Mouse (Mus musculus): Measurements from ENCODE around the gene Tenm2. TPM values are rescaled to one million over a fixed set of nuclear protein-coding genes. Genes with fewer than 3 reads are reported as not detected.

The Tenm2 gene
- polyA plus RNA-seq (2012; rRNA removed; ENCODE audit: low replicate concordance), result 1.1 and 1.4 TPM in 2 replicates

DNA sequence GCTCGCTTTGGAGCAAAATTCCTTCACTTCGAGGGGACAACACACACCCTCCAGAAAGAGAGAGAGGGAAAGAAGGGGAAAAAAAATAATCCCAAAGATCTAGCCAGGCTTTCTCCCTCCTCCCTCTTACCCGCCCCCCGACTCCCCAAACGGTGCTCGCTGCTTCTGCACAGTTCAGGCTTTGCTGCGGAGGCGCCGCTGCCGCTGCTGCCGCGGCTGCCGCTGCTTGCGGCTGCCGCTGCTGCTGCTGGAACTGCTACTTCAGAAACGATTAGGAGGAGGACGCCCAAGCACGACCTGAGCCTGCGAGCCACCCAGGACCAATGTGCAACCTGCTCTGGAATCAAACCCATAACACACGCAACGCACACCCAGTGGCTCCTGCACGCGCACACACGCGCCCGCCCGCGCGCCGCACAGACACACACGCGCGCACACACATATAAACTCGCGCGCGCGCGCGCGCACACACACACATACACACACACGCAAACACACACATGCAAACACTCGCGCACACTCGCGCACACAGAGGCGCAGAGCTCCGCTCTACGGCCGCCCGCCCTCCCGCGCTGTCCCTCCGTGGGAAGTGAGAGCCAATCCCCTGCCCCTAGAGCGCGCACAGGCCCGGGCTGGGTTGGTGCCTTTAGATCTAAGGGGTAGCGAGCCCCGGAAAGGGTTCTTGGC, at the start of gene Tenm2:
TSS of gene Tenm2 (minus strand) at position 51 of the 687 bp plus-strand sequence.

DNA sequence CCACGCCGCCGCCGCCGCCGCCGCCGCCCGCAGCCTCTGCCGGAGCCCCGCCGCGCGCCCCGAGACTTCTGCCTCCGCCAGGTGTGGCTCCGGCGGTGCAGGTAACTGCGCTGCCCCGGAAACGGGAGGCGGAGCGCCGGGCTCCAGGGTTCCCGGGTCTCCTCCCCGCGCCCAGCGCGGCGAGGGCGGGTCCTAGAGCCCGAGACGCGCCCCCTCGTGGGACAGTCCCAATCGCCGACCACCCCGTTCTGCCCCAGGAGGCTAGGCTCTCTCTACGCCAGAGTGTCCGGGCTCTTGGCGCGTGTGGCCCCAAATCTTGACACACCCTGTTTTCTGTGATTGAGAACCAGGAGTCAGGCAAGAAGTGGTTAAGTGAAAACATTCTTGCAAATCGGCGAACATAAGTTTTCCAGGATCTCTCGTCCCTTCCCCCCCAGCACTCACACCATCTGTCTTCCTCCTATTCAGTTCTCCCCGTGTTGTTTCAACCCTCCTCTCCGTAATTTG, 1255.3 kb downstream of the Tenm2 start, which contains the start of gene Wwc1:
TSS of gene Wwc1 (minus strand) at position 117 of the 507 bp plus-strand sequence.

